In the genomic region with DNA sequence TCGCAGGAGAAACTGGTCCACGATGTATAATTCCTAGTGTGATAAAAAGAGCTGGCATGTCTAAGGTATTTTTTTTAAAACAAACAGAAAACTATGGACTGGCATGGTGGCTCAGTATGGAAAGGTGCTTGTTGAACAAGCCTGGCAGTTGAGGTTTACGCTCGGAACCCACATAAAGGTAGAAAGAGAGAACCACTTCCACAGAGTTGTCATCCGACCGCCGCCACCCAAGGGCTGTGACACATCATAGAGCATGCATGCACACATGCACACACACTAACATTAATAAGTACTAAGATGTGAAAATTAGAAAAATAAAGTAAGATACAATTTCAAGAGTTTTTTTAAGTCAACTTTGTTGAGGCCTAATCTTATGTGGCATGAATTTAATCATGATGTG, we compare ENCODE assay signal across 18 mouse cellular contexts. TPM values are rescaled to one million over a fixed set of nuclear protein-coding genes. Genes with fewer than 3 reads are reported as not detected.
DNase-seq lines count a peak whose midpoint lies in the region; ATAC-seq lines count a peak whose summit lies in the region.
"Had no signal": no experiment of that assay in that cellular context is flagged by ENCODE, and none has a peak within 500 bp of the region (broad histone marks: within the 10 kb centered on the region; RNA-seq: fewer than 3 reads in every experiment).

No protein-coding gene starts in this region.

- no peak for ATAC-seq in monocyte, adult 5-6 weeks (replicated peaks; ENCODE audit: insufficient number of reproducible peaks, low FRiP score, low TSS enrichment, poor library complexity, severe bottlenecking)
- ATAC-seq: forebrain, embryonic 13.5 days; intestine, embryonic 15.5 days; midbrain, embryonic 15.5 days had no signal

- peak; percentile 79 for DNase-seq in CD4-positive helper T cell, adult 2 months (ENCODE audit: low read depth, low spot score)
- DNase-seq in CD8-positive naive resting alpha-beta T cell, adult 2 months (ENCODE audit: low read depth in 2 of 2, low spot score in 2 of 2): peak; percentile 56 to 80
- DNase-seq in natural killer cell, adult 2 months (ENCODE audit: low spot score in 2 of 2): peak; percentile 49 to 58
- DNase-seq in thymus, postnatal 25 days: peak; percentile 69
- no peak for DNase-seq in lung, postnatal 36 days
- no peak for DNase-seq in urinary bladder, postnatal 14 days (ENCODE audit: low spot score)
- DNase-seq: adrenal gland, postnatal 36 days; cerebellum, adult 9-10 months; gastrocnemius, postnatal 25 days; heart, adult 2 months; kidney, adult 9 months; kidney, postnatal 14 days; left cerebral cortex, postnatal 4 days; lung, postnatal 4 days had no signal

RNA-seq across cellular contexts. Expression of a gene that starts 3.1 kb away (rescaled TPM):
- total RNA-seq in monocyte, adult 5-6 weeks (2017): 46.0 to 74.1 TPM (median 73.9 TPM) in 3 replicates

RNA-seq across cellular contexts. Expression of a gene that starts 33.6 kb away (rescaled TPM):
- 262 to 390 TPM (median 305 TPM) in 3 replicates for total RNA-seq in monocyte, adult 5-6 weeks (2017)

Comparison
In these comparisons a context has a peak if more than half of its experiments do, and no peak if none do; other contexts are left out.
1. DNase-seq: peak in CD4-positive helper T cell, adult 2 months (single experiment), CD8-positive naive resting alpha-beta T cell, adult 2 months (2 of 2), natural killer cell, adult 2 months (2 of 2) and thymus, postnatal 25 days (single experiment); none in lung, postnatal 36 days (single experiment) and urinary bladder, postnatal 14 days (single experiment).